Mouse (Mus musculus) lung, embryonic 14.5 days (tissue): ENCODE results near the gene Kctd8. TPM values are rescaled to one million over a fixed set of nuclear protein-coding genes. Genes with fewer than 3 reads are reported as not detected.
"Not testable (repeated sequence)": the region's sequence is repeated elsewhere in the genome, so short reads cannot be mapped to it uniquely, and the experiment has no call there.

Experiments used
- ATAC-seq: fragments of 200-750 bp; cut with Nextera tagmentation; 2 replicates; pipeline ENCODE4 v1.8.0; 2017; ENCODE audit warnings: mild to moderate bottlenecking, moderate TSS enrichment, moderate library complexity; ENCODE audit not compliant: insufficient read depth
- DNase-seq: peaks from one replicate; pipeline ENCODE4 v3.0.0-alpha.2; 2015
- H3K27ac ChIP-seq: fragments of 300-500 bp; sonication (generic); 2 replicates; pipeline ENCODE4 v1.5.1; 2014; ENCODE audit warnings: low read depth, mild to moderate bottlenecking, moderate library complexity
- H3K27me3 ChIP-seq: fragments of 300-500 bp; sonication (generic); 2 replicates; pipeline ENCODE4 v1.6.1; 2014; ENCODE audit warnings: low read length, control low read depth; ENCODE audit not compliant: insufficient read depth
- H3K36me3 ChIP-seq: fragments of 300-500 bp; sonication (generic); 2 replicates; pipeline ENCODE4 v1.6.1; 2014; ENCODE audit warnings: control low read depth; ENCODE audit not compliant: insufficient read depth
- H3K4me1 ChIP-seq: fragments of 300-500 bp; sonication (generic); 2 replicates; pipeline ENCODE4 v1.6.1; 2014; ENCODE audit warnings: antibody characterized with exemption, control low read depth; ENCODE audit not compliant: insufficient read depth
- H3K4me2 ChIP-seq: fragments of 300-500 bp; sonication (generic); 2 replicates; pipeline ENCODE4 v1.6.1; 2014; ENCODE audit warnings: mild to moderate bottlenecking
- H3K4me3 ChIP-seq: fragments of 300-500 bp; sonication (generic); 2 replicates; pipeline ENCODE4 v1.5.1; 2014; ENCODE audit warnings: low read depth, low read length
- H3K9ac ChIP-seq: fragments of 300-500 bp; sonication (generic); 2 replicates; pipeline ENCODE4 v1.6.1; 2014
- H3K9me3 ChIP-seq: fragments of 300-500 bp; sonication (generic); 2 replicates; pipeline ENCODE4 v1.6.1; 2016; ENCODE audit warnings: low read depth, low read length, control low read depth
- CTCF ChIP-seq: IDR thresholded peaks from 2 replicates; pipeline ENCODE4 v1.5.1; 2016; ENCODE audit warnings: antibody characterized with exemption, low read depth
- WGBS: fragments of 180-500 bp; shearing (Covaris S2); extraction: QIAGEN DNeasy Blood & Tissue Kit; methylation state at CpG from one replicate; pipeline ENCODE4 v1.1.7; 2014; 5-methylcytosine and 5-hydroxymethylcytosine counted together
- polyA plus RNA-seq: library from polyadenylated mRNA; unstranded; fragments of >200 nt; fragmentation: Nextera tagmentation; extraction: Ambion mirVana; gene quantifications from 2 replicates; pipeline ENCODE4 v1.2.1, GENCODE M21; 2014

Gene Kctd8
- polyA plus RNA-seq, 1 experiment from 2014 or later, result 4.8 TPM

GRCm38 (mm10) chr5:69241931-69242330 lies 99.5 kb downstream of the Kctd8 start:
- H3K4me2 ChIP-seq, result no peak overlapping the region
- WGBS, result 71% methylated on average over 1 of the region's 1 CpGs
- no peak for DNase-seq
- no peak overlapping the region for H3K9ac ChIP-seq
- ATAC-seq, result no peak
- H3K36me3 ChIP-seq, result no peaks in the 10 kb centered on the region
- H3K27ac ChIP-seq, result no peak overlapping the region
- H3K9me3 ChIP-seq, result no peaks in the 10 kb centered on the region
- H3K27me3 ChIP-seq, result no peaks in the 10 kb centered on the region
- H3K4me3 ChIP-seq, result no peak overlapping the region
- no peaks in the 10 kb centered on the region for H3K4me1 ChIP-seq
- TF ChIP-seq CTCF, result no peak

- no peaks in the 10 kb centered on the region for H3K4me1 ChIP-seq
- no peaks in the 10 kb centered on the region for H3K36me3 ChIP-seq
- WGBS, result 74% methylated on average over 4 of the region's 4 CpGs
- H3K4me3 ChIP-seq, result no peak overlapping the region
- no peak overlapping the region for H3K27ac ChIP-seq
- ATAC-seq, result no peak
- H3K4me2 ChIP-seq, result no peak overlapping the region
- TF ChIP-seq CTCF, result no peak
- H3K9me3 ChIP-seq, result no peaks in the 10 kb centered on the region
- no peak for DNase-seq
- no peak overlapping the region for H3K9ac ChIP-seq
- H3K27me3 ChIP-seq, result no peaks in the 10 kb centered on the region
These were observed 107.9 kb downstream of the Kctd8 start for GRCm38 (mm10) chr5:69233560-69233959.

- WGBS, result 86% methylated on average over 1 of the region's 1 CpGs
- H3K4me1 ChIP-seq, H3K27me3 ChIP-seq, H3K9me3 ChIP-seq, H3K27ac ChIP-seq, DNase-seq, H3K9ac ChIP-seq, ATAC-seq, H3K4me3 ChIP-seq, H3K36me3 ChIP-seq, H3K4me2 ChIP-seq: not testable (repeated sequence)
These were observed 109.8 kb downstream of the Kctd8 start for GRCm38 (mm10) chr5:69231649-69232048.

- Histone ChIP-seq H3K9ac (no peak overlapping the region), H3K36me3 (no peaks in the 10 kb centered on the region), H3K9me3 (no peaks in the 10 kb centered on the region), H3K27me3 (no peaks in the 10 kb centered on the region), H3K4me1 (no peaks in the 10 kb centered on the region), H3K4me3 (no peak overlapping the region), H3K27ac (no peak overlapping the region), H3K4me2 (no peak overlapping the region)
- no peak for TF ChIP-seq CTCF
- DNase-seq (no peak), ATAC-seq (no peak)
- 76% methylated on average over 2 of the region's 2 CpGs for WGBS
These were observed 114.3 kb downstream of the Kctd8 start for GRCm38 (mm10) chr5:69227147-69227546.

GRCm38 (mm10) chr5:69222608-69223007 lies 118.9 kb downstream of the Kctd8 start:
- Histone ChIP-seq H3K4me3 (no peak overlapping the region), H3K9ac (no peak overlapping the region), H3K27ac (no peak overlapping the region), H3K4me2 (no peak overlapping the region), H3K4me1 (no peaks in the 10 kb centered on the region), H3K36me3 (no peaks in the 10 kb centered on the region), H3K9me3 (no peaks in the 10 kb centered on the region), H3K27me3 (no peaks in the 10 kb centered on the region)
- no peak for TF ChIP-seq CTCF
- ATAC-seq (no peak), DNase-seq (no peak)
- WGBS, result 84% methylated on average over 1 of the region's 1 CpGs

- TF ChIP-seq CTCF, result no peak
- 71% methylated on average over 3 of the region's 3 CpGs for WGBS
- no peak overlapping the region for H3K4me3 ChIP-seq
- no peaks in the 10 kb centered on the region for H3K9me3 ChIP-seq
- no peaks in the 10 kb centered on the region for H3K36me3 ChIP-seq
- no peak overlapping the region for H3K27ac ChIP-seq
- no peak for ATAC-seq
- H3K4me1 ChIP-seq, result no peaks in the 10 kb centered on the region
- H3K9ac ChIP-seq, result no peak overlapping the region
- no peak overlapping the region for H3K4me2 ChIP-seq
- no peak for DNase-seq
- no peaks in the 10 kb centered on the region for H3K27me3 ChIP-seq
These were observed 126.3 kb downstream of the Kctd8 start for GRCm38 (mm10) chr5:69215216-69215615.

GRCm38 (mm10) chr5:69209401-69209800 lies 132.1 kb downstream of the Kctd8 start:
- no peak overlapping the region for H3K27ac ChIP-seq
- TF ChIP-seq CTCF, result no peak
- H3K9me3 ChIP-seq, result no peaks in the 10 kb centered on the region
- DNase-seq (peak; percentile 9), ATAC-seq (no peak)
- H3K9ac ChIP-seq, result no peak overlapping the region
- no peak overlapping the region for H3K4me2 ChIP-seq
- no peak overlapping the region for H3K4me3 ChIP-seq
- no peaks in the 10 kb centered on the region for H3K4me1 ChIP-seq
- H3K36me3 ChIP-seq, result no peaks in the 10 kb centered on the region
- no peaks in the 10 kb centered on the region for H3K27me3 ChIP-seq

- TF ChIP-seq CTCF, result no peak
- ATAC-seq (no peak), DNase-seq (no peak)
- H3K9me3 ChIP-seq, result no peaks in the 10 kb centered on the region
- no peak overlapping the region for H3K27ac ChIP-seq
- H3K27me3 ChIP-seq, result no peaks in the 10 kb centered on the region
- no peaks in the 10 kb centered on the region for H3K4me1 ChIP-seq
- no peak overlapping the region for H3K4me2 ChIP-seq
- H3K9ac ChIP-seq, result no peak overlapping the region
- no peaks in the 10 kb centered on the region for H3K36me3 ChIP-seq
- 78% methylated on average over 2 of the region's 2 CpGs for WGBS
- no peak overlapping the region for H3K4me3 ChIP-seq
These were observed 133.8 kb downstream of the Kctd8 start for GRCm38 (mm10) chr5:69207713-69208112.
